Mouse (Mus musculus): ENCODE data around the gene Mansc4. TPM values are rescaled to one million over a fixed set of nuclear protein-coding genes. Genes with fewer than 3 reads are reported as not detected.

Mansc4 gene
- polyA plus RNA-seq, 1 experiment = not detected

- H3K4me3 ChIP-seq (replicated peaks; ENCODE audit: control insufficient read depth, low read depth, low read length) = no peak overlapping the region
- WGBS = 85% methylated on average over 1 of the region's 1 CpGs
- no peak overlapping the region for H3K27ac ChIP-seq (ENCODE audit: control insufficient read depth, insufficient read depth, low read depth, low read length, poor library complexity)
- H3K4me1 ChIP-seq (ENCODE audit: control insufficient read depth, insufficient read depth, low read length) = no peaks in the 10 kb centered on the region; the same call in 1 of the 2 replicates
- TF ChIP-seq CTCF (IDR thresholded peaks at IDR 0.05; ENCODE audit: control insufficient read depth, insufficient read depth, low read length) (no peak), POLR2A (IDR thresholded peaks at IDR 0.05; ENCODE audit: borderline replicate concordance, control insufficient read depth, low read depth, low read length) (no peak)
Measured at GRCm38 (mm10) chr6:147105529-147105928, 18.7 kb upstream of the Mansc4 start.

GRCm38 (mm10) chr6:147102293-147102692, 15.5 kb upstream of the Mansc4 start:
- WGBS = 82% methylated on average over 3 of the region's 3 CpGs
- no peak overlapping the region for H3K4me3 ChIP-seq (replicated peaks; ENCODE audit: control insufficient read depth, low read depth, low read length)
- H3K4me1 ChIP-seq (ENCODE audit: control insufficient read depth, insufficient read depth, low read length) = peaks cover 1% of the 10 kb centered on the region; the same call in 1 of the 2 replicates
- TF ChIP-seq POLR2A (IDR thresholded peaks at IDR 0.05; ENCODE audit: borderline replicate concordance, control insufficient read depth, low read depth, low read length) (no peak), CTCF (IDR thresholded peaks at IDR 0.05; ENCODE audit: control insufficient read depth, insufficient read depth, low read length) (peak; percentile 44; the same call in 1 of the 2 replicates)
- no peak overlapping the region for H3K27ac ChIP-seq (ENCODE audit: control insufficient read depth, insufficient read depth, low read depth, low read length, poor library complexity)

GRCm38 (mm10) chr6:147099458-147100277, 12.8 kb upstream of the Mansc4 start:
- H3K4me3 ChIP-seq (replicated peaks; ENCODE audit: control insufficient read depth, low read depth, low read length) = peak overlapping the region; percentile 50
- H3K27ac ChIP-seq (ENCODE audit: control insufficient read depth, insufficient read depth, low read depth, low read length, poor library complexity) = peak overlapping the region; percentile 67
- 22% methylated on average over 19 of the region's 19 CpGs for WGBS
- peaks cover 1% of the 10 kb centered on the region; the same call in 1 of the 2 replicates for H3K4me1 ChIP-seq (ENCODE audit: control insufficient read depth, insufficient read depth, low read length)
- TF ChIP-seq CTCF (IDR thresholded peaks at IDR 0.05; ENCODE audit: control insufficient read depth, insufficient read depth, low read length) = 0 out of 2 replicates have a peak, but pooled peaks have one; percentile 18
- peak; percentile 27; the same call in 1 of the 2 replicates for TF ChIP-seq POLR2A (IDR thresholded peaks at IDR 0.05; ENCODE audit: borderline replicate concordance, control insufficient read depth, low read depth, low read length)

GRCm38 (mm10) chr6:147097346-147097929, 10.6 kb upstream of the Mansc4 start:
- WGBS = 27% methylated on average over 8 of the region's 8 CpGs
- H3K27ac ChIP-seq (ENCODE audit: control insufficient read depth, insufficient read depth, low read depth, low read length, poor library complexity) = peak overlapping the region; percentile 44
- no peak for TF ChIP-seq CTCF (IDR thresholded peaks at IDR 0.05; ENCODE audit: control insufficient read depth, insufficient read depth, low read length)
- TF ChIP-seq POLR2A (IDR thresholded peaks at IDR 0.05; ENCODE audit: borderline replicate concordance, control insufficient read depth, low read depth, low read length) = no peak
- H3K4me1 ChIP-seq (ENCODE audit: control insufficient read depth, insufficient read depth, low read length) = peaks cover 2% of the 10 kb centered on the region; the same call in 1 of the 2 replicates
- no peak overlapping the region for H3K4me3 ChIP-seq (replicated peaks; ENCODE audit: control insufficient read depth, low read depth, low read length)

GRCm38 (mm10) chr6:147096934-147097333, 10.1 kb upstream of the Mansc4 start:
- TF ChIP-seq POLR2A (IDR thresholded peaks at IDR 0.05; ENCODE audit: borderline replicate concordance, control insufficient read depth, low read depth, low read length) (no peak), CTCF (IDR thresholded peaks at IDR 0.05; ENCODE audit: control insufficient read depth, insufficient read depth, low read length) (no peak)
- H3K4me3 ChIP-seq (replicated peaks; ENCODE audit: control insufficient read depth, low read depth, low read length) = no peak overlapping the region
- H3K27ac ChIP-seq (ENCODE audit: control insufficient read depth, insufficient read depth, low read depth, low read length, poor library complexity) = peak overlapping the region; percentile 44; the same call in 1 of the 2 replicates
- peaks cover 4% of the 10 kb centered on the region; the same call in 1 of the 2 replicates for H3K4me1 ChIP-seq (ENCODE audit: control insufficient read depth, insufficient read depth, low read length)
- WGBS = 47% methylated on average over 3 of the region's 3 CpGs

GRCm38 (mm10) chr6:147096109-147096508, 9.3 kb upstream of the Mansc4 start:
- no peak for TF ChIP-seq POLR2A (IDR thresholded peaks at IDR 0.05; ENCODE audit: borderline replicate concordance, control insufficient read depth, low read depth, low read length)
- TF ChIP-seq CTCF (IDR thresholded peaks at IDR 0.05; ENCODE audit: control insufficient read depth, insufficient read depth, low read length) = no peak
- Histone ChIP-seq H3K4me1 (ENCODE audit: control insufficient read depth, insufficient read depth, low read length) (peaks cover 4% of the 10 kb centered on the region; the same call in 1 of the 2 replicates), H3K4me3 (replicated peaks; ENCODE audit: control insufficient read depth, low read depth, low read length) (no peak overlapping the region), H3K27ac (ENCODE audit: control insufficient read depth, insufficient read depth, low read depth, low read length, poor library complexity) (no peak overlapping the region)
- WGBS = 93% methylated on average over 4 of the region's 4 CpGs

- WGBS = 81% methylated on average over 7 of the region's 7 CpGs
- Histone ChIP-seq H3K4me3 (replicated peaks; ENCODE audit: control insufficient read depth, low read depth, low read length) (no peak overlapping the region), H3K27ac (ENCODE audit: control insufficient read depth, insufficient read depth, low read depth, low read length, poor library complexity) (no peak overlapping the region), H3K4me1 (ENCODE audit: control insufficient read depth, insufficient read depth, low read length) (peaks cover 5% of the 10 kb centered on the region; the same call in 1 of the 2 replicates)
- TF ChIP-seq CTCF (IDR thresholded peaks at IDR 0.05; ENCODE audit: control insufficient read depth, insufficient read depth, low read length) = no peak
Measured at GRCm38 (mm10) chr6:147094771-147095170, 7.9 kb upstream of the Mansc4 start.

GRCm38 (mm10) chr6:147092136-147092535, 5.3 kb upstream of the Mansc4 start:
- H3K27ac ChIP-seq (ENCODE audit: control insufficient read depth, insufficient read depth, low read depth, low read length, poor library complexity) = peak overlapping the region; percentile 84
- TF ChIP-seq CTCF (IDR thresholded peaks at IDR 0.05; ENCODE audit: control insufficient read depth, insufficient read depth, low read length) = no peak
- TF ChIP-seq POLR2A (IDR thresholded peaks at IDR 0.05; ENCODE audit: borderline replicate concordance, control insufficient read depth, low read depth, low read length) = no peak
- peaks cover 4% of the 10 kb centered on the region; the same call in 1 of the 2 replicates for H3K4me1 ChIP-seq (ENCODE audit: control insufficient read depth, insufficient read depth, low read length)
- whole genome bisulfite sequencing = 2% methylated on average over 15 of the region's 15 CpGs
- peak overlapping the region; percentile 92 for H3K4me3 ChIP-seq (replicated peaks; ENCODE audit: control insufficient read depth, low read depth, low read length)
